Mouse (Mus musculus) kidney, postnatal 25 days (tissue): ENCODE results near the gene Rad9a.

ENCODE experiments used
- DNase-seq, 2 experiments: peaks; one replicate each; pipeline ENCODE4 v3.0.0; 2021; ENCODE audit warnings: mixed read lengths in 2 of 2

Rad9a gene

GRCm38 (mm10) chr19:4217855-4218254 lies 16.4 kb upstream of the Rad9a start:
- DNase-seq: no peak

GRCm38 (mm10) chr19:4217140-4217539 lies 15.7 kb upstream of the Rad9a start:
- no peak for DNase-seq

DNA sequence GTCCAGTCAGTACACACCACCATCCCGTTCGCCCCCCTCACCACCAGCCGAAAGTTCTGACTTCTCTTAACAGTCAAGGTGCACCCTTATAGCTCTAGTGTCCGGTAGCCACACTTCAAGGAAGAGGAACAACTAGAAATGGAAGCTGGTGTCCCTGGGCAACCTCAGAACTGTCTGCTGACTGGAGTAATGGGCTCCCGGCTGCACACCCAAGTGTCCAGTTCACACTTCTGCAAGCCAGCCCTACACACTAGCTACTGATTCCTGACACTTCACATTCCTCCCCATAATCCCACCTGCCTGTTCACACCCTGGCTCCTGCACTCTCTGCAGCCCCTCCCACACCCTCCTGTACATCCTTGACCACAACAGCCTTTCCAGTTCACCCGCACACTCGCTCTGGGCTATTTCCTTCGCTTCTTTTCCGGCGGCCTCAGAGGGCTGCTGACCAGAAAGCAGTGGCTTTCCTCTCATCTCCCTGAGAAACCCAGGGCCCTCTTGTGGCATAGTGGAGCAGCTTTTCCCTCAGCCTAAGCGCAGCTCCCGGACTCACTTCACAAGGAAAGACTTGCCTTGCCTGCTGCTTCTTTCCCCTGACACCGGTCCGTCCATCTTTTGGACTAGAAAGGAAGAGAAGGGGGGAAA lies 14.7 kb upstream of the Rad9a start:
- peak; percentile 67 to 68 for DNase-seq

- no peak for DNase-seq
These were observed 14.0 kb upstream of the Rad9a start for GRCm38 (mm10) chr19:4215451-4215840.

DNA sequence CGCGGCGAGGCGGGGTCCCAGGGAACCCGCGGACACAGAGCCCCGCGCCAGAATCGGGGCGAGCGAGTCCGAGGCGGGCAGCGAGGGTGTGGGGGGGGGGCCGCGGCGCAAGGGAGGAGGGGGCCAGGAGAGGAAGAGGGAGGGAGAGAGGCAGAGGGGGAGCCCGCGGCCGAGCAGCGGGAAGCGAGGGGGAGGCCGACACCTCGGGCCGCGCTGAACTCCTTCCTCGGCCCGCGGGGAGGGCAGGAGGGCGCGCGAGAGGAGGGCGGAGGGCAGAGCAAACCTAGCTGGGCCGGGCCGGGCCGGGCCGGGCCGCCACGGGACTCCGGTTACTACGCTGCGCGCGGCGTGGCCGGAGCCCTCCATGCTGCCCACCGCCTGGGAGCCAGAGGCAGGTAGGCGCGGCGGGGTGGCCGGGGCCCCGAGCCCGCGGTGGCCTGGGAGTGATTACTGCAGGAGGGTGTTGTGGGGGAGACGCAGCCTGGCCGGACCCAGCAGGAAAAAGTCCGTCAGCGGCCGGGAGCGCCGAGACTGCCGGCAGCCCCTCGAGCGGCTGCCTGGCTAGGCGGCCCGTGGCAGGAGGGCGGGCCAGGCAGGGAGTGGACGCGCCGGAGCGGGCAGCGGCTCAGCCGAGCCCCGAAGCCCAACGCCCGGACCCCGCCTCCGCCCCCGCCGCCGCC lies 13.4 kb upstream of the Rad9a start:
- peak; percentile 37 to 76 for DNase-seq

DNA sequence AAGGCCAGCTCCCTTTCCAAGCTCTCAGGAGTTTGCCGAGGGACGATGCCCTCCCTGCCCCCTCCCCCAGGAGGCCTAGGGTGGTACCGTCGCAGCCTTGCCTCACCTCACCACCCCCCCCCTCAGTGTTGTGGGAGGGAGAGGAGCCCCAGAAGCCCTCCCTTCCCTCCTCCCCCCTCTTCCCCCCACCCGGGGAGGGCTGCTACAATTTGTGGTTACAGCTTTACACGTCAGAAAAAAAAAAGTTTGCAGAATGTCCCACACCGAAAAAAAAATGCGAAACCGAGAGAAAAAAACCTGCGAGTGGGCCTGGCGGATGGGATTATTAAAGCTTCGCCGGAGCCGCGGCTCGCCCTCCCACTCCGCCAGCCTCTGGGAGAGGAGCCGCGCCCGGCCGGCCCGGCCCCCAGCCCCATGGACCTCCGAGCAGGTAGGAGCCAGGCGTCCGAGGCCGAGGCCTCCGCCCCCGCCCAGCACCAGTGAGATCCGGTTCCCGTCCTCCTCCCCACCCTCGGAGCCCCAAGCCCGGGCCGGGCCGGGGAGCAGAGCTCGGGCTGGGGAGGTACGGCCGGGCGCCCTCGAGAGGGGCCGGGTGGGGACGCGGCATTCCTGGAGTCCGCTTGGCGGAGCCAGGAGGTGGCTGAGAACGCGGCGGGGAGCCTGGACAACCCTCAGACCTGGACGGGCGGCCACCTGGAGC lies 12.8 kb upstream of the Rad9a start, which contains the start of the genes Clcf1 and AC109138.7:
TSS of gene Clcf1 (plus strand) at position 168 of the 700 bp plus-strand sequence.
TSS of gene AC109138.7 (plus strand) at position 287 of the 700 bp plus-strand sequence.
- DNase-seq: peak; percentile 39 to 81

- peak; percentile 70 to 83 for DNase-seq
These were observed 12.1 kb upstream of the Rad9a start for GRCm38 (mm10) chr19:4213524-4213974.

GRCm38 (mm10) chr19:4211891-4212588 lies 10.6 kb upstream of the Rad9a start:
- DNase-seq: no peak

GRCm38 (mm10) chr19:4208563-4208962 lies 7.1 kb upstream of the Rad9a start:
- no peak for DNase-seq

- DNase-seq: peak; percentile 85 to 86
These were observed 5.5 kb upstream of the Rad9a start for GRCm38 (mm10) chr19:4206971-4207370.

GRCm38 (mm10) chr19:4204889-4205288 lies 3.4 kb upstream of the Rad9a start:
- DNase-seq: no peak

DNA sequence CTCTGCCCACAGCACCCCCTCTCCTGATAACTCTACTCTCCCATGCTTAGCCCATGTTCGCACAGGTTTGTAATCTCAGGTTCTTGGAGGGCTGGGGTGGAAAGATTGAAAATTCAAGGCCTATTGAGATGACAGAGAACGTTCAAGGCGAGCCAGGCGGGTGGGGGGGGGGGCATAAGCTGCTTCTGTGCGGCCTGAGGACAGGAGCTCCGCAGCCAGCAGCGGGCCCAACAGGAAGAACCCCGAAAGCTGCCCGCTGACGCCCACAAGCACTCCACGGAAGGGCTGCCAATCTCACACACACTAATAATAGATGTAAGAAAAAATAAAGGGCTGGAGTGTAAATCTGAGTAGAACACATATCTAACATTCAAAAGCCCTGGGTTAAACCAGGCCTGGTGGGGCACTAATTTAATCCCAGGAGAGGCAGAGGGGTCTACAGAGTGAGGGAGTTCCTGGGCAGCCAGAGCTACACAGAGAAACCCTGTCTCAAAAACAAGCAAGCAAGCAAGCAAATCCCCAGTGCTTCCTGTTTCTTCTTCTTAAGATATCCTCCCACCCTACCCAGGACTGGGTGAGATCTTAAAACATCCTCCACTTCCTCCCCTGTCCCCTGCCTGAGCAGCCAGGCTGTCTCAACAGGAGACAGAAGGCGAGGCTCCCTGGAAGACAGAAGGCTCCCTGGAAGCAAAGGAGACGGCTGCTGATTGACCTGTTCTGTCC lies 2.3 kb upstream of the Rad9a start:
- DNase-seq: no peak

GRCm38 (mm10) chr19:4203148-4203547 lies 1.7 kb upstream of the Rad9a start:
- DNase-seq: no peak

DNA sequence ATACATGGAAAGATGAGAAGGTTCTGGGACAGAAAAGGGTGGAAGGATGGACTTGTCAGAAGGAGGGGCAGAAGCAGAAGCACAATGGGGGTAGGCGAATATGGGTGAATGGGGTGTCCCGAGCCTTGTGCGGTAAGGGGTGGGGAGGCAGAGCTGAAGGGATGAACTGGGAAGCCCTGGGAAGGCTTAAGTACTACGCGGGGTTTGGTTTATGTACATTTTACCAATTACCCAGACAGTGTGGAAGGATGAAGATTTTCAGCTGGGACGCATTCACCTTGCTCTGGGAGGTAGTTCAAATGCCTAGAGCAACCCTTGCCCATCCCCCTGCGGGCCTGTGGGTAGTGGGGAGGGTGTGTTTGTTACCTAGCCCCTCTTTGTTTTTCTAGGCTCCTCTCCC lies 687 bp upstream of the Rad9a start:
- no peak for DNase-seq

GRCm38 (mm10) chr19:4197180-4197579 lies 4.3 kb downstream of the Rad9a start:
- no peak for DNase-seq

GRCm38 (mm10) chr19:4196548-4196947 lies 4.9 kb downstream of the Rad9a start:
- DNase-seq: peak in 1 of 2 experiments; percentile 67

GRCm38 (mm10) chr19:4196048-4196447 lies 5.4 kb downstream of the Rad9a start:
- DNase-seq: no peak

DNA sequence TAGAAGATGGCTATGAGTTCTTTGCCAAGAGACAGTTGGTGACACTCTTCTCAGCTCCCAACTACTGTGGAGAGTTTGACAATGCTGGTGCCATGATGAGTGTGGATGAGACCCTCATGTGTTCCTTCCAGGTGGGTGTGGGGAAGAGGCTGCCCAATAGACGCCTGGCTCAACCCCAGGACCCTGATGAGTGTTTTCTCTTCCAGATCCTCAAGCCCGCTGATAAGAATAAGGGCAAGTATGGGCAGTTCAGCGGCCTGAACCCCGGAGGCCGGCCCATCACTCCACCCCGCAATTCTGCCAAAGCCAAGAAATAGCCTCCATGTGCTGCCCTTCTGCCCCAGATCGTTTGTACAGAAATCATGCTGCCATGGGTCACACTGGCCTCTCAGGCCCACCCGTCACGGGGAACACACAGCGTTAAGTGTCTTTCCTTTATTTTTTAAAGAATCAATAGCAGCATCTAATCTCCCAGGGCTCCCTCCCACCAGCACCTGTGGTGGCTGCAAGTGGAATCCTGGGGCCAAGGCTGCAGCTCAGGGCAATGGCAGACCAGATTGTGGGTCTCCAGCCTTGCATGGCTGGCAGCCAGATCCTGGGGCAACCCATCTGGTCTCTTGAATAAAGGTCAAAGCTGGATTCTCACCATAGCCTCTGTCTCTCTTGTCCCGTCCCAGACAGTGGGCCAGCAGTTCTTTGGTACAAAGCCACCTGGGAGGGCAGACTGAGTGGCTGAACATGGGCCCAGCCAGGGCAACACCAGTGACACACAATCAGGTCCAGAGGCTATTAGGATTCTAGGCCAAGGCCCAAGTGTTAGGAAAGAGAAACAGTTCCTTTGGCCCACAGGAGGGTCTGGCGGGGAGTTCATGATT lies 6.4 kb downstream of the Rad9a start:
- peak in 1 of 2 experiments; percentile 30 for DNase-seq

DNA sequence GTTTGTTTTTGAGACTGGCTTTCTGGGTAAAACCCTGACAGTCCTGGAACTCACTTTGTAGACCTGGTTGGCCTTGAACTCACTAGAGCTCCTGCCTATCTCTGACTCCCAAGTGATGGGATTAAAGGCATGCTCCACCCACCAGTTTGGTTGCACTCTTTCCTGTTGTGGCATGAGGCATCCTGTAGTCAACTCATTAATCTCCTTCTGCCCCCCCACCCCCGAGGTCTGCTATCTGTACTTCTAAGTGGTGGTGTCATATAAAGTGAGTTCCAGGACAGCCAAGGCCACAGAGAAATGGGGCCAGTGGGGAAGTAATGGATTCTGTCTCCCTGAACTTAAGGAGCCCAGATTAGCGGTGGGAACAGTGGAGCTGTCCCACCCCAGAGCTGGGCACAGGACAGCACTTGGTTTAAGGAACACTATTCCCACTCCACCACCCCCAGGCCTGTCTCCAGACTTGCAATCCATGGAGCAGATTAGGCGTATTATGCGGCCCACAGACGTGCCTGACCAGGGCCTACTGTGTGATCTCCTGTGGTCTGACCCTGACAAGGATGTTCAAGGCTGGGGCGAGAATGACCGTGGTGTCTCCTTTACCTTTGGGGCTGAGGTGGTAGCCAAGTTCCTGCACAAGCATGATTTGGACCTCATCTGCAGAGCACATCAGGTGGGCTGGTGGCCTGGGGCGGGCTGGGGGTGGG lies 7.3 kb downstream of the Rad9a start:
- no peak for DNase-seq

DNA sequence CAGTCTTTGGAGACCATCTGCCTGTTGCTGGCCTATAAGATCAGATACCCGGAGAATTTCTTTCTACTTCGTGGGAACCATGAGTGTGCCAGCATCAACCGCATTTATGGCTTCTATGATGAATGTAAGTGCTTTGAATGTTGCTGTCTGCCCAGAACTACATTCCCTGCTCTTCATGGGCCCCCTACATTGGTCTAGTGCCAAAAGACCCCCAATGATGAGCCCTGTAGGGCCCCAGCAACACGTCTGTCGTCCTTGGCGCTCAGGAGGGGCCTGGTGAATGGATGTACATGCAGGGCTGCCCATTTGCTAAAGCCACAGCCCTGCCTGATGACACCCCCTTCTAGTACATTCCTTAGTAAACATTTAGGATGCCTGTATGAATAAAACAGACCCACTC lies 8.3 kb downstream of the Rad9a start:
- no peak for DNase-seq
